Mouse (Mus musculus) liver, embryonic 15.5 days (tissue): ENCODE results near the gene Psme2. TPM values are rescaled to one million over a fixed set of nuclear protein-coding genes. Genes with fewer than 3 reads are reported as not detected.

Experiments
- ATAC-seq: fragments of 200-750 bp; cut with Nextera tagmentation; 2 replicates; pipeline ENCODE4 v1.8.0; 2017; ENCODE audit warnings: moderate number of reproducible peaks, mild to moderate bottlenecking, moderate library complexity; ENCODE audit not compliant: insufficient read depth
- H3K27ac ChIP-seq: fragments of 300-500 bp; sonication (generic); replicated peaks from 2 replicates; pipeline ENCODE4 v1.5.1; 2015; ENCODE audit warnings: mild to moderate bottlenecking, inconsistent platforms
- H3K27me3 ChIP-seq: fragments of 300-500 bp; sonication (generic); 2 replicates; pipeline ENCODE4 v1.6.1; 2015; ENCODE audit warnings: mild to moderate bottlenecking, inconsistent platforms
- H3K36me3 ChIP-seq: fragments of 300-500 bp; sonication (generic); replicated peaks from 2 replicates; pipeline ENCODE4 v1.6.1; 2015; ENCODE audit warnings: moderate library complexity, mild to moderate bottlenecking, inconsistent platforms
- H3K4me1 ChIP-seq: fragments of 300-500 bp; sonication (generic); replicated peaks from 2 replicates; pipeline ENCODE4 v1.6.1; 2015; ENCODE audit warnings: inconsistent platforms
- H3K4me2 ChIP-seq: fragments of 300-500 bp; sonication (generic); 2 replicates; pipeline ENCODE4 v1.6.1; 2015; ENCODE audit warnings: moderate library complexity, mild to moderate bottlenecking, inconsistent platforms
- H3K4me3 ChIP-seq: fragments of 300-500 bp; sonication (generic); replicated peaks from 2 replicates; pipeline ENCODE4 v1.5.1; 2015; ENCODE audit warnings: mild to moderate bottlenecking, inconsistent platforms
- H3K9ac ChIP-seq: fragments of 300-500 bp; sonication (generic); 2 replicates; pipeline ENCODE4 v1.6.1; 2015; ENCODE audit warnings: moderate library complexity, mild to moderate bottlenecking, inconsistent platforms
- H3K9me3 ChIP-seq: fragments of 300-500 bp; sonication (generic); replicated peaks from 2 replicates; pipeline ENCODE4 v1.6.1; 2016; ENCODE audit warnings: inconsistent platforms
- WGBS: fragments of 180-500 bp; shearing (Covaris S2); methylation state at CpG from one replicate; pipeline ENCODE4 v1.1.7; 2015; ENCODE audit warnings: mixed read lengths; ENCODE audit not compliant: insufficient replicate concordance; 5-methylcytosine and 5-hydroxymethylcytosine counted together
- polyA plus RNA-seq: library from polyadenylated mRNA; unstranded; fragments of >200 nt; fragmentation: Nextera tagmentation; extraction: Ambion mirVana; gene quantifications from 2 replicates; pipeline ENCODE4 v1.2.1, GENCODE M21; 2015

Psme2 gene
- polyA plus RNA-seq, 1 experiment from 2014 or later: 191 TPM

GRCm38 (mm10) chr14:55563249-55563648, 27.7 kb downstream of the Psme2 start:
- H3K9ac ChIP-seq: no peak overlapping the region
- H3K4me2 ChIP-seq: no peak overlapping the region
- no peaks in the 10 kb centered on the region for H3K27me3 ChIP-seq
- peaks cover 71% of the 10 kb centered on the region for H3K36me3 ChIP-seq
- no peak overlapping the region for H3K27ac ChIP-seq
- no peaks in the 10 kb centered on the region for H3K9me3 ChIP-seq
- no peak for ATAC-seq
- 84% methylated on average over 11 of the region's 11 CpGs for WGBS
- peaks cover 31% of the 10 kb centered on the region for H3K4me1 ChIP-seq
- H3K4me3 ChIP-seq: no peak overlapping the region

DNA sequence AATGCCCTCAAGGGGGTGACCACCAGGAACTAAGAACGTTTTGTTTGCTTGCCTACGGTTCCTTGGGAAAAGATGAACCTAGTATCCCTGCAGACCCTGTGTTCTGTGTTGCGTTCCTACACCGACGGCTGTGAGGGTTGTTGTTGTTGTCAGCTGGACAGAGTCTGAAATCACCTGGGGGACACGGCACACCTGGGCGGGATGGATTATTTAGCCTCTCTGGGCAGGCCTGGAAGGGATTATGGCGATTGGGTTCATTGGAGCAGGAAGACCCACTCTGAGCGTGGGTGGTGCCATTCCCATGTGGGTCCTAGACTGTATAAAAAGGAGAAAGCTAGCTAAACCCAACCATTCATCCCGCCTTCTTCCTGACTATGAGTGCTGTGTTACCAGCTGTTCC, 29.1 kb downstream of the Psme2 start:
- H3K4me3 ChIP-seq: peak overlapping the region; percentile 84
- H3K36me3 ChIP-seq: peaks cover 58% of the 10 kb centered on the region
- peaks cover 45% of the 10 kb centered on the region for H3K4me1 ChIP-seq
- H3K27me3 ChIP-seq: no peaks in the 10 kb centered on the region
- WGBS: 82% methylated on average over 10 of the region's 10 CpGs
- no peaks in the 10 kb centered on the region for H3K9me3 ChIP-seq
- no peak for ATAC-seq
- H3K4me2 ChIP-seq: peak overlapping the region; percentile 71
- H3K27ac ChIP-seq: 0 out of 2 replicates have a peak overlapping the region, but pooled peaks have one; percentile 45
- H3K9ac ChIP-seq: no peak overlapping the region

GRCm38 (mm10) chr14:55560202-55561073, 30.5 kb downstream of the Psme2 start, which contains the start of gene A730061H03Rik:
TSS of gene A730061H03Rik (minus strand) at chr14:55560406.
- Histone ChIP-seq H3K4me3 (peak within 1 kb of the TSS; percentile 84), H3K4me2 (peak within 1 kb of the TSS; percentile 71), H3K4me1 (peaks cover 58% of the 10 kb centered on the region), H3K36me3 (peaks cover 44% of the 10 kb centered on the region), H3K27ac (peak within 1 kb of the TSS; percentile 100), H3K27me3 (no peaks in the 10 kb centered on the region), H3K9ac (peak within 1 kb of the TSS; percentile 95), H3K9me3 (no peaks in the 10 kb centered on the region)
- WGBS: under 1% methylated on average over 51 of the region's 51 CpGs
- ATAC-seq: peak; percentile 88

GRCm38 (mm10) chr14:55559799-55560201, 31.1 kb downstream of the Psme2 start, which contains the start of gene Dcaf11:
TSS of gene Dcaf11 (plus strand) at chr14:55560006.
- H3K27ac ChIP-seq: peak within 1 kb of the TSS; percentile 100
- ATAC-seq: peak; percentile 78
- no peaks in the 10 kb centered on the region for H3K27me3 ChIP-seq
- peaks cover 59% of the 10 kb centered on the region for H3K4me1 ChIP-seq
- WGBS: under 1% methylated on average over 27 of the region's 27 CpGs
- peaks cover 37% of the 10 kb centered on the region for H3K36me3 ChIP-seq
- H3K4me2 ChIP-seq: peak within 1 kb of the TSS; percentile 71
- H3K9ac ChIP-seq: peak within 1 kb of the TSS; percentile 95
- H3K9me3 ChIP-seq: no peaks in the 10 kb centered on the region
- peak within 1 kb of the TSS; percentile 84 for H3K4me3 ChIP-seq

DNA sequence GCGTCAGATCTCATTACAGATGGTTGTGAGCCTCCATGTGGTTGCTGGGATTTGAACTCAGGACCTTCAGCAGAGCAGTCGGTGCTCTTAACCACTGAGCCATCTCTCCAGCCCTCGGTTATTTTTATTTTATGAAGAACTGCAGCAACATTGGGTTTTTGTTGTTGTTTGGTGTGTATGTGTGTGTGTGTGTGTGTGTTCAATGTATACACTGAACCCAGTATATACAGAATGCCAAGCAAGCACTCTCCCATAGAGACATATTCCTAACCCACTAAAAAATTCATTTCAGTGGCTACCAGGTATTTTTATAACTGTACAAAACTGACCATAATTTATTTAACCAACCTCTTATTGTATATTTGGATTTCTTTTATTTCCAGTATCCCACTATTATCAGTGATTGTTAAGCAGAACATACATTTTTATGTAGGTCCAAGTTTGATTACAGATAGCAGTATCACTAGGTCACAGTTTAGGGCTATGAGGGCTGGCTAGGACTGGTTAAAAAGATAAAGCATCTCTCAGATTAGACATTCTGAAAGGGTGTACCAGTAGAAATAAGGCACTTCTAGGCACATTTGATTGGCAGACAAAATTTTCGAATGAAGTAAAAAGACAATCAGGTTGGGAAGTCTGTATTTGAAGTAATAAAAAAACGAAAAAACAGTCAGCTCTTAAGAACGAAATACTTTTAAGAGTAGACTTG, 32.0 kb downstream of the Psme2 start:
- no peaks in the 10 kb centered on the region for H3K27me3 ChIP-seq
- no peaks in the 10 kb centered on the region for H3K9me3 ChIP-seq
- peaks cover 28% of the 10 kb centered on the region for H3K36me3 ChIP-seq
- peak overlapping the region; percentile 100 for H3K27ac ChIP-seq
- peaks cover 64% of the 10 kb centered on the region for H3K4me1 ChIP-seq
- H3K9ac ChIP-seq: peak overlapping the region; percentile 95; the same call in 1 of the 2 replicates
- H3K4me3 ChIP-seq: peak overlapping the region; percentile 84
- no peak for ATAC-seq
- H3K4me2 ChIP-seq: peak overlapping the region; percentile 71
- WGBS: 30% methylated on average over 6 of the region's 6 CpGs

DNA sequence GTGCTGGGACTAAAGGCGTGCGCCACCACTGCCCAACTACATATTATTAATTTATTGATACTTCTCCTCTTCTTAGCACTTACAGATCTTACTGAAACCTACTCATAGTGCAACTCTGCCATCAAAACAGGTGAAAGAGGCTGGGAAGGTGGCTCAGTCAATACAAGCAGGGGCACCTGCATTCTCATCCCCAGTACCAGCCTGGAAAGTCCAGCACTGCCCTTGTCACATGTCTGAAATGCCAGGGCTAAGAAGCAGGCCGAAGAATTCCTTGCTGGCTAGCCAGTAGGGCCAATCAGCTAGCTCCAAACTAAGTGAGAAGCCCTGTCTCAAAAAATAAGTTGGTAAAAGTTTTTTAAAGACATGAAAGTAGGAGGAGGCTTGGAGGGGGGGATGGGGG, 33.3 kb downstream of the Psme2 start:
- WGBS: 77% methylated on average over 3 of the region's 3 CpGs
- Histone ChIP-seq H3K4me2 (no peak overlapping the region), H3K4me3 (no peak overlapping the region), H3K27ac (peak overlapping the region; percentile 100), H3K9ac (no peak overlapping the region), H3K4me1 (peaks cover 60% of the 10 kb centered on the region), H3K9me3 (no peaks in the 10 kb centered on the region), H3K27me3 (no peaks in the 10 kb centered on the region), H3K36me3 (peaks cover 15% of the 10 kb centered on the region)
- ATAC-seq: no peak

- no peaks in the 10 kb centered on the region for H3K27me3 ChIP-seq
- WGBS: 17% methylated on average over 5 of the region's 5 CpGs
- no peak for ATAC-seq
- no peaks in the 10 kb centered on the region for H3K9me3 ChIP-seq
- H3K36me3 ChIP-seq: peaks cover 9% of the 10 kb centered on the region
- H3K27ac ChIP-seq: peak overlapping the region; percentile 100
- H3K9ac ChIP-seq: 0 out of 2 replicates have a peak overlapping the region, but pooled peaks have one; percentile 12
- H3K4me2 ChIP-seq: peak overlapping the region; percentile 27; the same call in 1 of the 2 replicates
- peaks cover 54% of the 10 kb centered on the region for H3K4me1 ChIP-seq
- H3K4me3 ChIP-seq: no peak overlapping the region
These were observed 33.9 kb downstream of the Psme2 start for GRCm38 (mm10) chr14:55557003-55557402.

DNA sequence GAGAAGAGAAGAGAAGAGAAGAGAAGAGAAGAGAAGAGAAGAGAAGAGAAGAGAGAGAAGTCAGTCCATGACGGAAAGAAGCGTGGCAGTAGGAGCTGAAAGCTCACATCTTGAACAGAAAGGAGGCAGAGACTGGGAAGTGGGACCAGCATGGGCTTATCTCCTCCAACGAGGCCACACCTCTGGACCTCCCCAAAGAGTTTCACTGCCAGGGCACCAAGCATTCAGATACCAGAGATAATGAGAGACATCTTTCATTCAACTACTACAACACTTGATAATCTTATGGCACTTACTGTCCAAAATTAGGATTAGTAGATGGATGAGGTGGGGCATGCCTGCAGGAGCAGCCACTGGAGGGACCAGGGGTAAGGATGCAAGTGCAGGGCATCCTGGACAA, 35.1 kb downstream of the Psme2 start:
- Histone ChIP-seq H3K4me1 (peaks cover 42% of the 10 kb centered on the region), H3K9me3 (no peaks in the 10 kb centered on the region), H3K9ac (no peak overlapping the region), H3K36me3 (peaks cover under 1% of the 10 kb centered on the region; the same call in 1 of the 2 replicates), H3K4me2 (no peak overlapping the region), H3K27ac (no peak overlapping the region), H3K4me3 (no peak overlapping the region), H3K27me3 (no peaks in the 10 kb centered on the region)
- no peak for ATAC-seq
- 64% methylated on average over 3 of the region's 3 CpGs for WGBS

GRCm38 (mm10) chr14:55554635-55555034, 36.3 kb downstream of the Psme2 start:
- no peak overlapping the region for H3K9ac ChIP-seq
- H3K4me2 ChIP-seq: no peak overlapping the region
- H3K27me3 ChIP-seq: no peaks in the 10 kb centered on the region
- H3K4me3 ChIP-seq: no peak overlapping the region
- H3K4me1 ChIP-seq: peaks cover 42% of the 10 kb centered on the region
- no peak for ATAC-seq
- no peak overlapping the region for H3K27ac ChIP-seq
- no peaks in the 10 kb centered on the region for H3K9me3 ChIP-seq
- peaks cover 12% of the 10 kb centered on the region for H3K36me3 ChIP-seq

GRCm38 (mm10) chr14:55551794-55552193, 39.1 kb downstream of the Psme2 start:
- H3K4me1 ChIP-seq: peaks cover 18% of the 10 kb centered on the region
- H3K9me3 ChIP-seq: no peaks in the 10 kb centered on the region
- no peaks in the 10 kb centered on the region for H3K27me3 ChIP-seq
- WGBS: 83% methylated on average over 8 of the region's 8 CpGs
- no peak overlapping the region for H3K4me3 ChIP-seq
- no peak for ATAC-seq
- no peak overlapping the region for H3K9ac ChIP-seq
- H3K4me2 ChIP-seq: no peak overlapping the region
- H3K27ac ChIP-seq: no peak overlapping the region
- H3K36me3 ChIP-seq: peaks cover 40% of the 10 kb centered on the region

- Histone ChIP-seq H3K4me3 (no peak overlapping the region), H3K36me3 (peaks cover 44% of the 10 kb centered on the region), H3K27me3 (no peaks in the 10 kb centered on the region), H3K27ac (no peak overlapping the region), H3K9ac (no peak overlapping the region), H3K9me3 (no peaks in the 10 kb centered on the region), H3K4me1 (peaks cover 14% of the 10 kb centered on the region), H3K4me2 (no peak overlapping the region)
- ATAC-seq: no peak
- WGBS: 73% methylated on average over 5 of the region's 5 CpGs
These were observed 39.6 kb downstream of the Psme2 start for GRCm38 (mm10) chr14:55551347-55551746.
